Mouse (Mus musculus) kidney, embryonic 14.5 days (tissue): ENCODE results near the gene Tbx1. TPM values are rescaled to one million over a fixed set of nuclear protein-coding genes. Genes with fewer than 3 reads are reported as not detected.
A peak's percentile ranks its signal among the peaks of the same experiment; 100 is the strongest.

Source experiments
- ATAC-seq: fragments of 200-750 bp; cut with Nextera tagmentation; 2 replicates; pipeline ENCODE4 v1.8.0; 2017; ENCODE audit warnings: moderate number of reproducible peaks, mild to moderate bottlenecking, moderate TSS enrichment, moderate library complexity; ENCODE audit not compliant: low FRiP score, low TSS enrichment
- H3K27ac ChIP-seq: fragments of 300-500 bp; sonication (generic); 2 replicates; pipeline ENCODE4 v1.5.1; 2014; ENCODE audit warnings: low read depth, mild to moderate bottlenecking, low read length, moderate library complexity, mixed read lengths
- H3K27me3 ChIP-seq: fragments of 300-500 bp; sonication (generic); 2 replicates; pipeline ENCODE4 v1.6.1; 2014; ENCODE audit warnings: mild to moderate bottlenecking, low read length; ENCODE audit not compliant: control insufficient read depth, insufficient read depth
- H3K36me3 ChIP-seq: fragments of 300-500 bp; sonication (generic); 2 replicates; pipeline ENCODE4 v1.6.1; 2014; ENCODE audit warnings: low read length, mixed read lengths; ENCODE audit not compliant: control insufficient read depth, insufficient read depth
- H3K4me1 ChIP-seq: fragments of 300-500 bp; sonication (generic); 2 replicates; pipeline ENCODE4 v1.6.1; 2014; ENCODE audit warnings: low read length, mixed read lengths; ENCODE audit not compliant: control insufficient read depth, insufficient read depth
- H3K4me2 ChIP-seq: fragments of 300-500 bp; sonication (generic); replicated peaks from 2 replicates; pipeline ENCODE4 v1.6.1; 2014; ENCODE audit warnings: low read depth, mild to moderate bottlenecking, low read length
- H3K4me3 ChIP-seq: fragments of 300-500 bp; sonication (generic); 2 replicates; pipeline ENCODE4 v1.5.1; 2014; ENCODE audit warnings: mild to moderate bottlenecking, low read length
- H3K9ac ChIP-seq: fragments of 300-500 bp; sonication (generic); 2 replicates; pipeline ENCODE4 v1.6.1; 2014; ENCODE audit warnings: low read depth, mild to moderate bottlenecking, low read length, moderate library complexity
- H3K9me3 ChIP-seq: fragments of 300-500 bp; sonication (generic); 2 replicates; pipeline ENCODE4 v1.6.1; 2016; ENCODE audit warnings: low read length; ENCODE audit not compliant: control insufficient read depth
- WGBS: fragments of 180-500 bp; shearing (Covaris S2); extraction: QIAGEN DNeasy Blood & Tissue Kit; methylation state at CpG from one replicate; pipeline ENCODE4 v1.1.7; 2014; 5-methylcytosine and 5-hydroxymethylcytosine counted together
- polyA plus RNA-seq: library from polyadenylated mRNA; unstranded; fragments of >200 nt; fragmentation: Nextera tagmentation; extraction: Ambion mirVana; gene quantifications from 2 replicates; pipeline ENCODE4 v1.2.1, GENCODE M21; 2014

Tbx1 gene
- polyA plus RNA-seq, 1 experiment from 2014 or later: 0.61 TPM

- Histone ChIP-seq H3K4me1 (peaks cover 21% of the 10 kb centered on the region), H3K9me3 (no peaks in the 10 kb centered on the region), H3K36me3 (peaks cover 6% of the 10 kb centered on the region; the same call in 1 of the 2 replicates), H3K4me2 (no peak overlapping the region), H3K4me3 (no peak overlapping the region), H3K27me3 (peaks cover 77% of the 10 kb centered on the region), H3K9ac (no peak overlapping the region), H3K27ac (no peak overlapping the region)
- WGBS: 39% methylated on average over 2 of the region's 2 CpGs
- ATAC-seq: no peak
Measured at GRCm38 (mm10) chr16:18618297-18618696, 27.8 kb upstream of the Tbx1 start.

GRCm38 (mm10) chr16:18617370-18618065 is 27.0 kb upstream of the Tbx1 start:
- Histone ChIP-seq H3K36me3 (0 out of 2 replicates have a peak, but pooled peaks cover under 1% of the 10 kb centered on the region), H3K9me3 (no peaks in the 10 kb centered on the region), H3K4me1 (peaks cover 28% of the 10 kb centered on the region), H3K9ac (no peak overlapping the region), H3K27ac (no peak overlapping the region), H3K27me3 (peaks cover 69% of the 10 kb centered on the region), H3K4me3 (peak overlapping the region; percentile 1; the same call in 1 of the 2 replicates), H3K4me2 (peak overlapping the region; percentile 25; the same call in 1 of the 2 replicates)
- peak; percentile 49 for ATAC-seq
- WGBS: 2% methylated on average over 27 of the region's 27 CpGs

GRCm38 (mm10) chr16:18613301-18613700 is 22.8 kb upstream of the Tbx1 start:
- no peak overlapping the region for H3K27ac ChIP-seq
- H3K4me1 ChIP-seq: peaks cover 42% of the 10 kb centered on the region
- H3K4me3 ChIP-seq: no peak overlapping the region
- H3K4me2 ChIP-seq: no peak overlapping the region
- peaks cover 54% of the 10 kb centered on the region for H3K27me3 ChIP-seq
- no peak overlapping the region for H3K9ac ChIP-seq
- no peaks in the 10 kb centered on the region for H3K9me3 ChIP-seq
- no peaks in the 10 kb centered on the region for H3K36me3 ChIP-seq
- WGBS: 25% methylated on average over 3 of the region's 3 CpGs
- no peak for ATAC-seq

- Histone ChIP-seq H3K9ac (no peak overlapping the region), H3K4me2 (no peak overlapping the region), H3K4me3 (no peak overlapping the region), H3K36me3 (no peaks in the 10 kb centered on the region), H3K4me1 (peaks cover 37% of the 10 kb centered on the region), H3K9me3 (no peaks in the 10 kb centered on the region), H3K27me3 (peaks cover 53% of the 10 kb centered on the region), H3K27ac (no peak overlapping the region)
- ATAC-seq: no peak
- WGBS: 25% methylated on average over 13 of the region's 13 CpGs
Measured at GRCm38 (mm10) chr16:18611752-18612151, 21.3 kb upstream of the Tbx1 start.

- Histone ChIP-seq H3K4me2 (no peak overlapping the region), H3K27me3 (peaks cover 34% of the 10 kb centered on the region), H3K9ac (no peak overlapping the region), H3K27ac (no peak overlapping the region), H3K4me1 (peaks cover 39% of the 10 kb centered on the region), H3K36me3 (no peaks in the 10 kb centered on the region), H3K9me3 (no peaks in the 10 kb centered on the region), H3K4me3 (no peak overlapping the region)
- 49% methylated on average over 2 of the region's 2 CpGs for WGBS
- ATAC-seq: no peak
Measured at GRCm38 (mm10) chr16:18609099-18609498, 18.6 kb upstream of the Tbx1 start.

- WGBS: 6% methylated on average over 11 of the region's 11 CpGs
- Histone ChIP-seq H3K4me2 (peak overlapping the region; percentile 33), H3K27ac (no peak overlapping the region), H3K9ac (no peak overlapping the region), H3K9me3 (no peaks in the 10 kb centered on the region), H3K36me3 (no peaks in the 10 kb centered on the region), H3K4me3 (peak overlapping the region; percentile 18; the same call in 1 of the 2 replicates), H3K27me3 (peaks cover 27% of the 10 kb centered on the region), H3K4me1 (peaks cover 37% of the 10 kb centered on the region)
- ATAC-seq: peak; percentile 12; the same call in 1 of the 2 replicates
Measured at GRCm38 (mm10) chr16:18608226-18608625, 17.8 kb upstream of the Tbx1 start.

- WGBS: 84% methylated on average over 5 of the region's 5 CpGs
Measured at GRCm38 (mm10) chr16:18605705-18606104, 15.2 kb upstream of the Tbx1 start.

GRCm38 (mm10) chr16:18604267-18604701 is 13.8 kb upstream of the Tbx1 start:
- Histone ChIP-seq H3K4me1 (peaks cover 18% of the 10 kb centered on the region), H3K9me3 (no peaks in the 10 kb centered on the region), H3K27ac (no peak overlapping the region), H3K36me3 (no peaks in the 10 kb centered on the region), H3K4me3 (no peak overlapping the region), H3K9ac (no peak overlapping the region), H3K27me3 (peaks cover 9% of the 10 kb centered on the region; the same call in 1 of the 2 replicates), H3K4me2 (no peak overlapping the region)
- 33% methylated on average over 8 of the region's 8 CpGs for WGBS
- ATAC-seq: peak; percentile 40

More at GRCm38 (mm10) chr16:18605705-18606104, 15.2 kb upstream of the Tbx1 start:
- Histone ChIP-seq H3K4me1 (peaks cover 18% of the 10 kb centered on the region), H3K27me3 (peaks cover 19% of the 10 kb centered on the region; the same call in 1 of the 2 replicates), H3K9ac (no peak overlapping the region), H3K36me3 (no peaks in the 10 kb centered on the region), H3K4me3 (no peak overlapping the region), H3K4me2 (no peak overlapping the region), H3K27ac (no peak overlapping the region), H3K9me3 (no peaks in the 10 kb centered on the region)
- ATAC-seq: no peak

- no peak overlapping the region for H3K9ac ChIP-seq
- WGBS: 58% methylated on average over 7 of the region's 7 CpGs
- H3K4me3 ChIP-seq: no peak overlapping the region
- H3K4me2 ChIP-seq: no peak overlapping the region
- H3K4me1 ChIP-seq: peaks cover 9% of the 10 kb centered on the region; the same call in 1 of the 2 replicates
- 0 out of 2 replicates have a peak, but pooled peaks cover 3% of the 10 kb centered on the region for H3K27me3 ChIP-seq
- ATAC-seq: no peak
- no peaks in the 10 kb centered on the region for H3K9me3 ChIP-seq
- no peaks in the 10 kb centered on the region for H3K36me3 ChIP-seq
- no peak overlapping the region for H3K27ac ChIP-seq
Measured at GRCm38 (mm10) chr16:18601447-18601846, 11.0 kb upstream of the Tbx1 start.
